Mouse (Mus musculus) liver, embryonic 14.5 days (tissue): ENCODE measurements around the gene Cep128. TPM values are rescaled to one million over a fixed set of nuclear protein-coding genes. Genes with fewer than 3 reads are reported as not detected.
A peak's percentile ranks its signal among the peaks of the same experiment; 100 is the strongest.

Experiments used
- ATAC-seq: fragments of 200-750 bp; cut with Nextera tagmentation; 2 replicates; pipeline ENCODE4 v1.8.0; 2017; ENCODE audit warnings: moderate number of reproducible peaks, mild to moderate bottlenecking, moderate library complexity; ENCODE audit not compliant: insufficient read depth
- DNase-seq, 3 experiments: peaks; one replicate each; pipeline ENCODE4 v3.0.0-alpha.2; 2012 to 2013; ENCODE audit warnings: low read depth in 3 of 3, low spot score in 3 of 3
- H3K27ac ChIP-seq: fragments of 300-500 bp; sonication (generic); 2 replicates; pipeline ENCODE4 v1.5.1; 2014; ENCODE audit warnings: moderate library complexity, mild to moderate bottlenecking, control low read depth, inconsistent platforms
- H3K27me3 ChIP-seq: fragments of 300-500 bp; sonication (generic); 2 replicates; pipeline ENCODE4 v1.6.1; 2014; ENCODE audit warnings: mild to moderate bottlenecking, low read length, moderate library complexity; ENCODE audit not compliant: control insufficient read depth, insufficient read depth
- H3K36me3 ChIP-seq: fragments of 300-500 bp; sonication (generic); replicated peaks from 2 replicates; pipeline ENCODE4 v1.6.1; 2014; ENCODE audit warnings: low read depth; ENCODE audit not compliant: control insufficient read depth, insufficient read depth
- H3K4me1 ChIP-seq, 2 experiments: fragments of 200-500 bp in 1 of 2; fragments of 300-500 bp in 1 of 2; sonication (generic) in 1 of 2; replicated peaks; 2 replicates each; pipeline ENCODE4 v1.6.1; 2012 to 2014; ENCODE audit warnings: antibody characterized with exemption in 1 of 2, inconsistent platforms in 1 of 2, low read length in 1 of 2; ENCODE audit not compliant: control insufficient read depth in 2 of 2, insufficient read depth in 2 of 2
- H3K4me2 ChIP-seq: fragments of 300-500 bp; sonication (generic); 2 replicates; pipeline ENCODE4 v1.6.1; 2014; ENCODE audit warnings: low read depth, mild to moderate bottlenecking, control low read depth, moderate library complexity
- H3K4me3 ChIP-seq, 2 experiments: fragments of 200-500 bp in 1 of 2; fragments of 300-500 bp in 1 of 2; sonication (generic) in 1 of 2; 2 replicates each; pipeline ENCODE4 v1.5.1; 2012 to 2014; ENCODE audit warnings: low read depth in 2 of 2, low read length in 2 of 2, mild to moderate bottlenecking in 2 of 2, control low read depth in 1 of 2, inconsistent platforms in 1 of 2, moderate library complexity in 1 of 2; ENCODE audit not compliant: insufficient read depth in 1 of 2
- H3K9ac ChIP-seq: fragments of 300-500 bp; sonication (generic); replicated peaks from 2 replicates; pipeline ENCODE4 v1.6.1; 2014; ENCODE audit warnings: mild to moderate bottlenecking, control low read depth, moderate library complexity
- H3K9me3 ChIP-seq: fragments of 300-500 bp; sonication (generic); 2 replicates; pipeline ENCODE4 v1.6.1; 2016; ENCODE audit warnings: low read length, mixed read lengths; ENCODE audit not compliant: control insufficient read depth
- CTCF ChIP-seq: IDR thresholded peaks from 2 replicates; pipeline ENCODE4 v1.5.1; 2016; ENCODE audit warnings: antibody characterized with exemption, low read depth, control low read depth
- EP300 ChIP-seq: IDR thresholded peaks from 2 replicates; pipeline ENCODE4 v1.6.1; 2016; ENCODE audit warnings: antibody characterized with exemption, low read depth
- WGBS: fragments of 180-500 bp; shearing (Covaris S2); extraction: QIAGEN DNeasy Blood & Tissue Kit; methylation state at CpG from one replicate; pipeline ENCODE4 v1.1.7; 2014; ENCODE audit not compliant: insufficient replicate concordance; 5-methylcytosine and 5-hydroxymethylcytosine counted together
- polyA plus RNA-seq, 2 experiments: library from polyadenylated mRNA; depleted of rRNA in 1 of 2; stranded (reverse) in 1 of 2; unstranded in 1 of 2; fragments of >200 nt; fragmentation: Nextera tagmentation in 1 of 2; extraction: Ambion mirVana in 1 of 2; gene quantifications; 2 replicates each; pipeline versions ENCODE4 v1.2.1 to v1.2.3; 2012 to 2014

Cep128 gene
- polyA plus RNA-seq, 2 experiments: 9.3 to 9.4 TPM

GRCm38 (mm10) chr12:91418791-91419190 lies 34.6 kb upstream of the Cep128 start:
- Histone ChIP-seq H3K4me1 (no peaks in the 10 kb centered on the region), H3K9me3 (no peaks in the 10 kb centered on the region), H3K27me3 (no peaks in the 10 kb centered on the region), H3K4me3 (no peak overlapping the region), H3K9ac (no peak overlapping the region), H3K36me3 (no peaks in the 10 kb centered on the region), H3K27ac (no peak overlapping the region), H3K4me2 (no peak overlapping the region)
- no peak for ATAC-seq
- TF ChIP-seq EP300 (no peak), CTCF (peak; percentile 78)
- 23% methylated on average over 7 of the region's 7 CpGs for WGBS
- DNase-seq: peak; percentile 19 to 36 (median 32)

GRCm38 (mm10) chr12:91416828-91417227 lies 32.6 kb upstream of the Cep128 start:
- Histone ChIP-seq H3K27ac (no peak overlapping the region), H3K27me3 (no peaks in the 10 kb centered on the region), H3K36me3 (no peaks in the 10 kb centered on the region), H3K9me3 (no peaks in the 10 kb centered on the region), H3K9ac (no peak overlapping the region), H3K4me1 (no peaks in the 10 kb centered on the region), H3K4me2 (no peak overlapping the region), H3K4me3 (no peak overlapping the region)
- no peak for ATAC-seq
- 82% methylated on average over 7 of the region's 7 CpGs for WGBS
- TF ChIP-seq EP300 (no peak), CTCF (no peak)
- no peak for DNase-seq

GRCm38 (mm10) chr12:91415112-91415511 lies 30.9 kb upstream of the Cep128 start:
- DNase-seq (no peak), ATAC-seq (no peak)
- Histone ChIP-seq H3K36me3 (no peaks in the 10 kb centered on the region), H3K27ac (no peak overlapping the region), H3K9ac (no peak overlapping the region), H3K4me3 (no peak overlapping the region), H3K9me3 (no peaks in the 10 kb centered on the region), H3K4me1 (no peaks in the 10 kb centered on the region), H3K4me2 (no peak overlapping the region), H3K27me3 (no peaks in the 10 kb centered on the region)
- TF ChIP-seq EP300 (no peak), CTCF (no peak; the same call in 1 of the 2 replicates)
- 59% methylated on average over 6 of the region's 6 CpGs for WGBS

GRCm38 (mm10) chr12:91412461-91413182 lies 28.4 kb upstream of the Cep128 start:
- ATAC-seq: no peak
- H3K36me3 ChIP-seq: no peaks in the 10 kb centered on the region
- H3K27me3 ChIP-seq: no peaks in the 10 kb centered on the region
- 55% methylated on average over 7 of the region's 7 CpGs for WGBS
- H3K27ac ChIP-seq: no peak overlapping the region
- no peaks in the 10 kb centered on the region for H3K9me3 ChIP-seq
- no peak overlapping the region for H3K9ac ChIP-seq
- TF ChIP-seq EP300 (no peak), CTCF (no peak)
- no peaks in the 10 kb centered on the region for H3K4me1 ChIP-seq
- H3K4me3 ChIP-seq: no peak overlapping the region
- no peak for DNase-seq
- no peak overlapping the region for H3K4me2 ChIP-seq

- no peak overlapping the region for H3K9ac ChIP-seq
- WGBS: 65% methylated on average over 4 of the region's 4 CpGs
- ATAC-seq (no peak), DNase-seq (no peak)
- H3K27ac ChIP-seq: no peak overlapping the region
- no peak overlapping the region for H3K4me3 ChIP-seq
- no peak for TF ChIP-seq CTCF
- TF ChIP-seq EP300: no peak
- H3K9me3 ChIP-seq: no peaks in the 10 kb centered on the region
- no peaks in the 10 kb centered on the region for H3K27me3 ChIP-seq
- no peaks in the 10 kb centered on the region for H3K4me1 ChIP-seq
- H3K36me3 ChIP-seq: no peaks in the 10 kb centered on the region
- no peak overlapping the region for H3K4me2 ChIP-seq
Measured at GRCm38 (mm10) chr12:91410306-91410705, 26.1 kb upstream of the Cep128 start.
